In the genomic region with DNA sequence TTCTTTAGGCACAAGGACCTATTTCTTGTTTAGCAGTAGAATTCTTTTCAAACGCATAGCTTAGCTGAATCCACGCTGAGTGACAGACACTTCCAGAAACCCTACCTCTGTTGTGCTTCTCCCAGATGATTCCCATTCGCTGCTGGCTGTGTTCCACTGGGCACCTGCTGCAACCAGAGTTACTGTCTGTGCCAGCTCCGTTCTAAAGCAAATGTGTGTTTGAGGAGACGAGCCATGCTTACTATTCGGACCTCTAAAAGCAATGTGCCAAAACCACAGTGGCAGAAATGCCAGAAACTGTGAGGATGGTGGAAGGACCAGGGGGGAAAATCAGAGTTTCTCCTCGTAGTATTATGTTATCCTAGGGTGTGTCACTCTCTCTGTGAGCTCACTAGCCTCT, we compare ENCODE assay signal across 13 mouse cellular contexts.
DNase-seq lines count a peak whose midpoint lies in the region; ATAC-seq lines count a peak whose summit lies in the region.
"Had no signal": no experiment of that assay in that cellular context is flagged by ENCODE, and none has a peak within 500 bp of the region (broad histone marks: within the 10 kb centered on the region; RNA-seq: fewer than 3 reads in every experiment).

No protein-coding gene starts in this region.

- no peak for ATAC-seq in heart, embryonic 16.5 days (replicated peaks; ENCODE audit: extremely low read depth, insufficient read depth, low FRiP score)

- no peak overlapping the region for H3K4me3 ChIP-seq in heart, embryonic 16.5 days (ENCODE audit: low read length)
- no peak overlapping the region for H3K4me3 ChIP-seq in limb, embryonic 10.5 days
- H3K4me3 ChIP-seq: heart, embryonic 13.5 days; layer of hippocampus, adult 2 months; midbrain, embryonic 12.5 days; neural tube, embryonic 13.5 days had no signal

- no peak overlapping the region for H3K27ac ChIP-seq in heart, embryonic 16.5 days (ENCODE audit: low read length)
- H3K27ac ChIP-seq in limb, embryonic 10.5 days, result no peak overlapping the region
- H3K27ac ChIP-seq: layer of hippocampus, adult 2 months; midbrain, embryonic 12.5 days; neural tube, embryonic 13.5 days had no signal

- H3K4me2 ChIP-seq in heart, embryonic 16.5 days (ENCODE audit: low read depth, low read length), result no peak overlapping the region
- H3K4me2 ChIP-seq: midbrain, embryonic 12.5 days; neural tube, embryonic 13.5 days had no signal

- H3K9ac ChIP-seq in heart, embryonic 16.5 days (ENCODE audit: low read length), result 0 out of 2 replicates have a peak overlapping the region, but pooled peaks have one; percentile 23
- H3K9ac ChIP-seq: heart, embryonic 13.5 days; midbrain, embryonic 12.5 days; neural tube, embryonic 13.5 days had no signal

- peaks cover 29% of the 10 kb centered on the region for H3K4me1 ChIP-seq in heart, embryonic 16.5 days (ENCODE audit: control insufficient read depth, insufficient read depth, low read length)
- peaks cover 23% of the 10 kb centered on the region for H3K4me1 ChIP-seq in limb, embryonic 10.5 days

- no peaks in the 10 kb centered on the region for H3K27me3 ChIP-seq in heart, embryonic 16.5 days (ENCODE audit: control insufficient read depth, insufficient read depth, low read length)
- H3K27me3 ChIP-seq in limb, embryonic 10.5 days (ENCODE audit: low read depth, poor library complexity, severe bottlenecking), result peaks cover 16% of the 10 kb centered on the region; the same call in 1 of the 2 replicates
- H3K27me3 ChIP-seq: heart, embryonic 13.5 days; midbrain, embryonic 12.5 days; neural tube, embryonic 13.5 days had no signal

- peak; percentile 21 to 30 for DNase-seq in cerebellum, adult 18-20 months
- DNase-seq in cerebellum, adult 9-10 months, result no peak
- no peak for DNase-seq in heart, adult 8-10 months (ENCODE audit: low spot score)
- DNase-seq in right cerebral cortex, adult 18-20 months, result peak; percentile 12
- no peak for DNase-seq in right cerebral cortex, postnatal 36 days (ENCODE audit: low spot score in 2 of 2)
- DNase-seq in kidney, adult 11 months, result no peak
- DNase-seq in limb, embryonic 10.5 days (ENCODE audit: low spot score), result no peak

- H3K9me3 ChIP-seq in heart, embryonic 16.5 days (replicated peaks; ENCODE audit: control insufficient read depth, low read length), result no peaks in the 10 kb centered on the region
- H3K9me3 ChIP-seq in limb, embryonic 10.5 days (replicated peaks), result no peaks in the 10 kb centered on the region
- H3K9me3 ChIP-seq: heart, embryonic 13.5 days; midbrain, embryonic 12.5 days; neural tube, embryonic 13.5 days had no signal

- no peaks in the 10 kb centered on the region for H3K36me3 ChIP-seq in heart, embryonic 16.5 days (ENCODE audit: control insufficient read depth, insufficient read depth)
- H3K36me3 ChIP-seq in limb, embryonic 10.5 days, result no peaks in the 10 kb centered on the region
- H3K36me3 ChIP-seq: G1E; heart, embryonic 13.5 days; midbrain, embryonic 12.5 days; neural tube, embryonic 13.5 days had no signal

- WGBS in heart, embryonic 16.5 days, result 63% methylated on average over 7 of the region's 7 CpGs
- 78% methylated on average over 7 of the region's 7 CpGs for WGBS in limb, embryonic 10.5 days

Comparison
In these comparisons a context has a peak if more than half of its experiments do, and no peak if none do; other contexts are left out.
1. DNase-seq: peak in cerebellum, adult 18-20 months (2 of 2) and right cerebral cortex, adult 18-20 months (single experiment); none in cerebellum, adult 9-10 months (single experiment), heart, adult 8-10 months (single experiment), right cerebral cortex, postnatal 36 days (0 of 2), kidney, adult 11 months (single experiment) and limb, embryonic 10.5 days (single experiment).